Mouse (Mus musculus): ENCODE measurements around the gene Tmem262. TPM values are rescaled to one million over a fixed set of nuclear protein-coding genes. Genes with fewer than 3 reads are reported as not detected.
A peak's percentile ranks its signal among the peaks of the same experiment; 100 is the strongest.

Gene Tmem262
- polyA plus RNA-seq, 1 experiment from 2014 or later, result not detected

GRCm38 (mm10) chr19:6057313-6058096 is 22.3 kb upstream of the Tmem262 start, which contains the start of the genes Mrpl49 and Fau:
TSS of gene Mrpl49 (minus strand) at chr19:6057785.
TSS of gene Fau (plus strand) at chr19:6057844.
- H3K27ac ChIP-seq (ENCODE audit: low read depth, low read length), result peak within 1 kb of the TSS; percentile 45; the same call in 1 of the 2 replicates
- H3K4me1 ChIP-seq (ENCODE audit: control insufficient read depth, insufficient read depth, low read length), result peaks cover 19% of the 10 kb centered on the region
- H3K4me2 ChIP-seq (ENCODE audit: low read depth), result peak within 1 kb of the TSS; percentile 76
- peaks cover 12% of the 10 kb centered on the region for H3K36me3 ChIP-seq (ENCODE audit: control insufficient read depth, insufficient read depth, low read length)
- H3K4me3 ChIP-seq (ENCODE audit: low read depth, low read length), result peak within 1 kb of the TSS; percentile 77
- no peaks in the 10 kb centered on the region for H3K27me3 ChIP-seq (ENCODE audit: control insufficient read depth, insufficient read depth, low read length)
- no peaks in the 10 kb centered on the region for H3K9me3 ChIP-seq (ENCODE audit: control insufficient read depth, low read length)
- under 1% methylated on average over 57 of the region's 63 CpGs for WGBS
- H3K9ac ChIP-seq (ENCODE audit: low read length), result peak within 1 kb of the TSS; percentile 69
- DNase-seq (ENCODE audit: low spot score), result peak; percentile 100
- ATAC-seq (ENCODE audit: insufficient read depth, low FRiP score, low TSS enrichment), result peak; percentile 85

- WGBS, result 28% methylated on average over 5 of the region's 5 CpGs
- Histone ChIP-seq H3K9me3 (ENCODE audit: control insufficient read depth, low read length) (no peaks in the 10 kb centered on the region), H3K4me2 (ENCODE audit: low read depth) (peak overlapping the region; percentile 76), H3K4me1 (ENCODE audit: control insufficient read depth, insufficient read depth, low read length) (peaks cover 21% of the 10 kb centered on the region), H3K9ac (ENCODE audit: low read length) (peak overlapping the region; percentile 69), H3K36me3 (ENCODE audit: control insufficient read depth, insufficient read depth, low read length) (peaks cover 9% of the 10 kb centered on the region; the same call in 1 of the 2 replicates), H3K27ac (ENCODE audit: low read depth, low read length) (no peak overlapping the region), H3K4me3 (ENCODE audit: low read depth, low read length) (peak overlapping the region; percentile 77), H3K27me3 (ENCODE audit: control insufficient read depth, insufficient read depth, low read length) (no peaks in the 10 kb centered on the region)
- DNase-seq (ENCODE audit: low spot score) (no peak), ATAC-seq (ENCODE audit: insufficient read depth, low FRiP score, low TSS enrichment) (no peak)
Measured at GRCm38 (mm10) chr19:6058513-6058912, 21.3 kb upstream of the Tmem262 start.

GRCm38 (mm10) chr19:6058966-6059365 is 20.9 kb upstream of the Tmem262 start:
- Histone ChIP-seq H3K36me3 (ENCODE audit: control insufficient read depth, insufficient read depth, low read length) (peaks cover 9% of the 10 kb centered on the region; the same call in 1 of the 2 replicates), H3K9ac (ENCODE audit: low read length) (no peak overlapping the region), H3K4me3 (ENCODE audit: low read depth, low read length) (peak overlapping the region; percentile 77), H3K4me2 (ENCODE audit: low read depth) (peak overlapping the region; percentile 76), H3K27me3 (ENCODE audit: control insufficient read depth, insufficient read depth, low read length) (no peaks in the 10 kb centered on the region), H3K27ac (ENCODE audit: low read depth, low read length) (no peak overlapping the region), H3K9me3 (ENCODE audit: control insufficient read depth, low read length) (no peaks in the 10 kb centered on the region), H3K4me1 (ENCODE audit: control insufficient read depth, insufficient read depth, low read length) (peaks cover 21% of the 10 kb centered on the region)
- ATAC-seq (ENCODE audit: insufficient read depth, low FRiP score, low TSS enrichment) (no peak), DNase-seq (ENCODE audit: low spot score) (no peak)
- 91% methylated on average over 5 of the region's 5 CpGs for WGBS

- peaks cover 22% of the 10 kb centered on the region for H3K4me1 ChIP-seq (ENCODE audit: control insufficient read depth, insufficient read depth, low read length)
- H3K27ac ChIP-seq (ENCODE audit: low read depth, low read length), result peak within 1 kb of the TSS; percentile 93
- H3K4me3 ChIP-seq (ENCODE audit: low read depth, low read length), result peak within 1 kb of the TSS; percentile 92
- H3K27me3 ChIP-seq (ENCODE audit: control insufficient read depth, insufficient read depth, low read length), result no peaks in the 10 kb centered on the region
- ATAC-seq (ENCODE audit: insufficient read depth, low FRiP score, low TSS enrichment) (peak; percentile 45; the same call in 1 of the 2 replicates), DNase-seq (ENCODE audit: low spot score) (peak; percentile 91)
- under 1% methylated on average over 58 of the region's 58 CpGs for WGBS
- H3K36me3 ChIP-seq (ENCODE audit: control insufficient read depth, insufficient read depth, low read length), result peaks cover 2% of the 10 kb centered on the region; the same call in 1 of the 2 replicates
- peak within 1 kb of the TSS; percentile 100 for H3K4me2 ChIP-seq (ENCODE audit: low read depth)
- peak within 1 kb of the TSS; percentile 96 for H3K9ac ChIP-seq (ENCODE audit: low read length)
- no peaks in the 10 kb centered on the region for H3K9me3 ChIP-seq (ENCODE audit: control insufficient read depth, low read length)
Measured at GRCm38 (mm10) chr19:6061021-6061533, 18.8 kb upstream of the Tmem262 start, which contains the start of gene Znhit2. TSS of gene Znhit2 (plus strand) at chr19:6061192.

GRCm38 (mm10) chr19:6061641-6062302 is 18.1 kb upstream of the Tmem262 start:
- Histone ChIP-seq H3K4me1 (ENCODE audit: control insufficient read depth, insufficient read depth, low read length) (peaks cover 27% of the 10 kb centered on the region), H3K9ac (ENCODE audit: low read length) (peak overlapping the region; percentile 96), H3K4me3 (ENCODE audit: low read depth, low read length) (peak overlapping the region; percentile 92), H3K9me3 (ENCODE audit: control insufficient read depth, low read length) (no peaks in the 10 kb centered on the region), H3K27ac (ENCODE audit: low read depth, low read length) (peak overlapping the region; percentile 93), H3K4me2 (ENCODE audit: low read depth) (peak overlapping the region; percentile 100), H3K36me3 (ENCODE audit: control insufficient read depth, insufficient read depth, low read length) (peaks cover 2% of the 10 kb centered on the region; the same call in 1 of the 2 replicates), H3K27me3 (ENCODE audit: control insufficient read depth, insufficient read depth, low read length) (no peaks in the 10 kb centered on the region)
- DNase-seq (ENCODE audit: low spot score) (peak; percentile 25), ATAC-seq (ENCODE audit: insufficient read depth, low FRiP score, low TSS enrichment) (no peak)
- WGBS, result 3% methylated on average over 43 of the region's 44 CpGs

- peaks cover 2% of the 10 kb centered on the region; the same call in 1 of the 2 replicates for H3K36me3 ChIP-seq (ENCODE audit: control insufficient read depth, insufficient read depth, low read length)
- H3K27me3 ChIP-seq (ENCODE audit: control insufficient read depth, insufficient read depth, low read length), result no peaks in the 10 kb centered on the region
- DNase-seq (ENCODE audit: low spot score) (no peak), ATAC-seq (ENCODE audit: insufficient read depth, low FRiP score, low TSS enrichment) (no peak)
- no peaks in the 10 kb centered on the region for H3K9me3 ChIP-seq (ENCODE audit: control insufficient read depth, low read length)
- 75% methylated on average over 5 of the region's 5 CpGs for WGBS
- H3K9ac ChIP-seq (ENCODE audit: low read length), result peak overlapping the region; percentile 96
- peaks cover 27% of the 10 kb centered on the region for H3K4me1 ChIP-seq (ENCODE audit: control insufficient read depth, insufficient read depth, low read length)
- peak overlapping the region; percentile 100 for H3K4me2 ChIP-seq (ENCODE audit: low read depth)
- H3K27ac ChIP-seq (ENCODE audit: low read depth, low read length), result no peak overlapping the region
- peak overlapping the region; percentile 92 for H3K4me3 ChIP-seq (ENCODE audit: low read depth, low read length)
Measured at GRCm38 (mm10) chr19:6062418-6062817, 17.4 kb upstream of the Tmem262 start.

GRCm38 (mm10) chr19:6063081-6063480 is 16.8 kb upstream of the Tmem262 start:
- peaks cover 2% of the 10 kb centered on the region; the same call in 1 of the 2 replicates for H3K36me3 ChIP-seq (ENCODE audit: control insufficient read depth, insufficient read depth, low read length)
- no peak for DNase-seq (ENCODE audit: low spot score)
- no peak for ATAC-seq (ENCODE audit: insufficient read depth, low FRiP score, low TSS enrichment)
- H3K4me3 ChIP-seq (ENCODE audit: low read depth, low read length), result 0 out of 2 replicates have a peak overlapping the region, but pooled peaks have one; percentile 8
- no peaks in the 10 kb centered on the region for H3K27me3 ChIP-seq (ENCODE audit: control insufficient read depth, insufficient read depth, low read length)
- no peak overlapping the region for H3K9ac ChIP-seq (ENCODE audit: low read length)
- H3K4me2 ChIP-seq (ENCODE audit: low read depth), result no peak overlapping the region
- no peaks in the 10 kb centered on the region for H3K9me3 ChIP-seq (ENCODE audit: control insufficient read depth, low read length)
- H3K27ac ChIP-seq (ENCODE audit: low read depth, low read length), result no peak overlapping the region
- peaks cover 29% of the 10 kb centered on the region for H3K4me1 ChIP-seq (ENCODE audit: control insufficient read depth, insufficient read depth, low read length)
- 92% methylated on average over 6 of the region's 6 CpGs for WGBS

GRCm38 (mm10) chr19:6066571-6066970 is 13.3 kb upstream of the Tmem262 start:
- peak overlapping the region; percentile 52 for H3K4me3 ChIP-seq (ENCODE audit: low read depth, low read length)
- H3K4me2 ChIP-seq (ENCODE audit: low read depth), result peak overlapping the region; percentile 70
- H3K27ac ChIP-seq (ENCODE audit: low read depth, low read length), result 0 out of 2 replicates have a peak overlapping the region, but pooled peaks have one; percentile 83
- H3K9ac ChIP-seq (ENCODE audit: low read length), result peak overlapping the region; percentile 49
- DNase-seq (ENCODE audit: low spot score), result peak; percentile 18
- peak; percentile 14; the same call in 1 of the 2 replicates for ATAC-seq (ENCODE audit: insufficient read depth, low FRiP score, low TSS enrichment)
- no peaks in the 10 kb centered on the region for H3K27me3 ChIP-seq (ENCODE audit: control insufficient read depth, insufficient read depth, low read length)
- WGBS, result 34% methylated on average over 5 of the region's 5 CpGs
- no peaks in the 10 kb centered on the region; the same call in 1 of the 2 replicates for H3K36me3 ChIP-seq (ENCODE audit: control insufficient read depth, insufficient read depth, low read length)
- peaks cover 25% of the 10 kb centered on the region for H3K4me1 ChIP-seq (ENCODE audit: control insufficient read depth, insufficient read depth, low read length)
- no peaks in the 10 kb centered on the region for H3K9me3 ChIP-seq (ENCODE audit: control insufficient read depth, low read length)
